Mouse (Mus musculus): ENCODE measurements around the gene Trmt1. TPM values are rescaled to one million over a fixed set of nuclear protein-coding genes. Genes with fewer than 3 reads are reported as not detected.
A peak's percentile ranks its signal among the peaks of the same experiment; 100 is the strongest.

Trmt1 gene
- total and polyA plus RNA-seq, 2 experiments from 2014 or later = 67.5 to 94.8 TPM

DNA sequence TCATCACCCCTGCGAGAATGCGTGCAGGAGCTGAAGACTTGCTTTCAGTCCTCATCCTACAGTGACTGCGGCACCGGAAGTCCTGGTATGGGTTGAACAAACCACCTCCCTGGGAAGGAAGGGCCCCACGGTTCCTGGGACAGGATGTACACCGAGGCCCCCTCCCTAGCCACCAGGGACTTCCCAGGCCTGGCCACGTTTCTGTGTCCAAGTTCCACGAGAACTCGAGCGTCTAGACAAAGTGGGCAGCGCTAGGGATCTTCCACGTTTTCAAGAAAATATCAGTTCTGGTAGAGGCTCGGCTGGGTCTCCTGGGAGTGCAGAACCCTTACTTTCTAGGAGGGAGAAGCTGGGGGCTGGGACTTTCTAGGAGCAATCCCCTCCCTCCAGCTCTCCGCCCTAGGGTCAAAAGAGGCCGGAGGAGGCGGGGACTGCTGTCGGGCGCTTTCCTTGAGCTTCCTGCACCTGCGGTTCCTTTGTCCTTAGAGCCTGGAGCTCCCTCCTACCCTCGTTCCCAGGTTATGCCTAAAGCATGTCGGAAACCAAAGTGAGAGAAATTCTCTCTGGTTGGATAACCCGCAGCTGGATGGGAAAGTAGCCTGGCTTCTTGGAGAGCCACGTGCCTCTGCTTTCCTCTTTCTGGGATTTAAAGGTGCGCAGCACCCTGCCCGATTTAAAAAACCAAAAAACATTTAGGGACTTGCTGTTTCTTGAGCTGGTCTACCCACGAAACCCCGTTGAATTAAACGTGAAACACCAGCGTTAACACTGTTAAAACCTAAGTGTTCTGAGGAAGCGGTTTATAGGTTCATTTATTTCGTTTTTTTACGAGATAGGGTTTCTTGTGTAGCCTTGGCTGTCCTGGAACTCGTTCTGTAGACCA is 25.9 kb upstream of the Trmt1 start:
- no peaks in the 10 kb centered on the region for H3K36me3 ChIP-seq (ENCODE audit: insufficient read depth)
- peak; percentile 16 for DNase-seq
- no peak overlapping the region for H3K27ac ChIP-seq (ENCODE audit: low read depth, low read length)
- WGBS = 8% methylated on average over 33 of the region's 33 CpGs
- no peak for TF ChIP-seq CTCF (IDR thresholded peaks at IDR 0.05; ENCODE audit: low read depth)
- H3K4me2 ChIP-seq (ENCODE audit: low read depth) = peak overlapping the region; percentile 62
- H3K4me1 ChIP-seq (ENCODE audit: insufficient read depth) = peaks cover 7% of the 10 kb centered on the region
- no peaks in the 10 kb centered on the region for H3K9me3 ChIP-seq (ENCODE audit: low read length)
- H3K9ac ChIP-seq = peak overlapping the region; percentile 11; the same call in 1 of the 2 replicates
- no peak for ATAC-seq
- H3K27me3 ChIP-seq (ENCODE audit: insufficient read depth, low read length) = no peaks in the 10 kb centered on the region
- H3K4me3 ChIP-seq (ENCODE audit: low read depth, low read length) = peak overlapping the region; percentile 57

DNA sequence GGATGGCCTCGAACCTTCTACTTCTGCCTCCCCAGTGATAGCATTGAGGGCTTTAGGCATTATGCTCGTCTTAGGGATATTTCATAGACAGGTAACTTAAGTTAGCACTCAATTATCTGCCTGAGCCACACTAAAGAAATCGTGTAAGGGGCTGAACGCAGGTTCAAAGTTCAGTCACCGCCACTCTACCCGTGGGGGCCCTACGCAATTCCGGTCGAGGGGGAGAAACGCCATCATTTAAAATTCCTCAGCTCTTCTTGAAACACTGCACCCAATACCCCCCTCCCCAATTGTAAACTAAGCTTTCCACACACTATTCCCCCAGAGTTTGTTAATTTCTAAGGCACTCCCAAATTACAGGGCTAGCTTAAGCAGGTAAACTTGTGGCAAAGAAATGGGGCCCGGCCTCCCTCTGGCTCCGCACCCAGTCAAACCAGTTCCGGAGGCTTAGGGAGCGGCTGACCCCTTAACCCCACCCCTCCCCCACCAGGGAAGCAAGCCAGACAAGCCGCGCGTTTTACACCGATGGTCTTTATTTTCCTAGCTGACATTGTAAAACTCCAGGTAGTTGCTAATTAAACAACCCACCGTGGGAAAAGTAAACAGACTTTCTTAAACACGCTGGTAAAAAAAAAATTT is 25.2 kb upstream of the Trmt1 start:
- ATAC-seq (no peak), DNase-seq (no peak)
- H3K4me3 ChIP-seq (ENCODE audit: low read depth, low read length) = peak overlapping the region; percentile 57
- H3K9ac ChIP-seq = peak overlapping the region; percentile 46
- no peaks in the 10 kb centered on the region for H3K27me3 ChIP-seq (ENCODE audit: insufficient read depth, low read length)
- 5% methylated on average over 20 of the region's 20 CpGs for WGBS
- H3K4me2 ChIP-seq (ENCODE audit: low read depth) = peak overlapping the region; percentile 62
- peaks cover 7% of the 10 kb centered on the region for H3K4me1 ChIP-seq (ENCODE audit: insufficient read depth)
- TF ChIP-seq CTCF (IDR thresholded peaks at IDR 0.05; ENCODE audit: low read depth) = no peak
- H3K27ac ChIP-seq (ENCODE audit: low read depth, low read length) = no peak overlapping the region
- H3K9me3 ChIP-seq (ENCODE audit: low read length) = no peaks in the 10 kb centered on the region
- no peaks in the 10 kb centered on the region for H3K36me3 ChIP-seq (ENCODE audit: insufficient read depth)

DNA sequence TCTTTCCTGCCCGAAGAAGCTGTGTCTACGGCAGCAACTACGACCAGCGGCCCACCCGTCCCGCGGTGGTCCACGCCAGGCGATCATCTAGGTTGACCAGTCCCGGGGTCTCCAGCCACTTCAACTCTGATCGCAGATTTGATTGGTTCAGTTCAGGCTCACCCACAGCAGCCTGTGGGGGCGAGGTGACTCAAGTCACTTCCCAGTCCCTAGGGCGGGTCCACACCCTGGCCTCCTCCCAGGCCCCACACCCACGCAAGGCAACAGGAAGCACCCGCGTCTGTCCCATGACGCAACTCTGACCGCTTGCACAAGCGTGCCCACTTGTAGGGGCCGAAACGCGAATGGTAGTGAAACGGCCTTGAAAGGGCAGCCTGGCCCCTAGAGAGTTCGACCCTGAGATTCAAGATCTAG is 24.6 kb upstream of the Trmt1 start:
- Histone ChIP-seq H3K9ac (peak overlapping the region; percentile 46), H3K4me2 (ENCODE audit: low read depth) (peak overlapping the region; percentile 62), H3K4me3 (ENCODE audit: low read depth, low read length) (peak overlapping the region; percentile 57), H3K4me1 (ENCODE audit: insufficient read depth) (peaks cover 7% of the 10 kb centered on the region), H3K27ac (ENCODE audit: low read depth, low read length) (peak overlapping the region; percentile 67; the same call in 1 of the 2 replicates), H3K36me3 (ENCODE audit: insufficient read depth) (no peaks in the 10 kb centered on the region), H3K27me3 (ENCODE audit: insufficient read depth, low read length) (no peaks in the 10 kb centered on the region), H3K9me3 (ENCODE audit: low read length) (no peaks in the 10 kb centered on the region)
- ATAC-seq (no peak), DNase-seq (peak; percentile 22)
- 2% methylated on average over 24 of the region's 24 CpGs for WGBS
- TF ChIP-seq CTCF (IDR thresholded peaks at IDR 0.05; ENCODE audit: low read depth) = no peak

- peak; percentile 10 for ATAC-seq
- Histone ChIP-seq H3K9ac (peak overlapping the region; percentile 46), H3K9me3 (ENCODE audit: low read length) (no peaks in the 10 kb centered on the region), H3K27ac (ENCODE audit: low read depth, low read length) (peak overlapping the region; percentile 67), H3K4me2 (ENCODE audit: low read depth) (peak overlapping the region; percentile 62), H3K27me3 (ENCODE audit: insufficient read depth, low read length) (no peaks in the 10 kb centered on the region), H3K4me3 (ENCODE audit: low read depth, low read length) (peak overlapping the region; percentile 57), H3K36me3 (ENCODE audit: insufficient read depth) (no peaks in the 10 kb centered on the region), H3K4me1 (ENCODE audit: insufficient read depth) (peaks cover 7% of the 10 kb centered on the region)
- no peak for TF ChIP-seq CTCF (IDR thresholded peaks at IDR 0.05; ENCODE audit: low read depth)
- 3% methylated on average over 61 of the region's 61 CpGs for WGBS
- no peak for DNase-seq
Measured at GRCm38 (mm10) chr8:84661961-84662571, 24.0 kb upstream of the Trmt1 start.

DNA sequence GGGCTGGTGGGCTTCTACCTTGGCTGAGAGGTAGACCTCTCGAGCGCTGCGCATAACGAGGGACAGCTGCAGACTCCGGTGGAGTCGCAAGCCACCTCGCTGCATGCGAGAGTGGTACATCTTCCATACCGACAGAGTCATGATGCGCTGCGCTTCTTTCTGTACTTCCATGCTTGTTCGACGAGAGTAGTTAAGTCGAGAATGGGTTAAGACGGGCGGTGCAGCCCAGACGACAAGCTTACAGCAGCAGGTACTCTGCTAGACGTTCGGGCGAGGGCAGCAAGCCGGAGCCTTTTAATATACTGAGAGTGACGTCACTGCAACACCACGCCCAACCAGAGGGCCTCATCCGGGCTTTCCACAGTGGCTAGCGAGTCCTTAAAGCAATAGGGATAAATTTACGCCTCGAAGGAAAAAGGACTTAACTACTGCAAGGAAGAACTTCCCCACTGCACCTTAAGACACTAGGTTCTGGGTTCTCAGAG is 23.5 kb upstream of the Trmt1 start, which contains the start of gene Ier2:
Gene Ier2, minus strand, starts transcription at position 272 of the 485 bp plus-strand sequence.
- peak within 1 kb of the TSS; percentile 46 for H3K9ac ChIP-seq
- peak within 1 kb of the TSS; percentile 57 for H3K4me3 ChIP-seq (ENCODE audit: low read depth, low read length)
- peak within 1 kb of the TSS; percentile 72 for H3K27ac ChIP-seq (ENCODE audit: low read depth, low read length)
- TF ChIP-seq CTCF (IDR thresholded peaks at IDR 0.05; ENCODE audit: low read depth) = peak; percentile 27
- H3K4me2 ChIP-seq (ENCODE audit: low read depth) = peak within 1 kb of the TSS; percentile 62
- 2% methylated on average over 27 of the region's 27 CpGs for WGBS
- DNase-seq (peak; percentile 95), ATAC-seq (peak; percentile 77)
- no peaks in the 10 kb centered on the region for H3K9me3 ChIP-seq (ENCODE audit: low read length)
- H3K36me3 ChIP-seq (ENCODE audit: insufficient read depth) = no peaks in the 10 kb centered on the region
- H3K27me3 ChIP-seq (ENCODE audit: insufficient read depth, low read length) = no peaks in the 10 kb centered on the region
- peaks cover 7% of the 10 kb centered on the region for H3K4me1 ChIP-seq (ENCODE audit: insufficient read depth)

GRCm38 (mm10) chr8:84663483-84664327 is 22.4 kb upstream of the Trmt1 start:
- Histone ChIP-seq H3K9ac (peak overlapping the region; percentile 56), H3K4me2 (ENCODE audit: low read depth) (peak overlapping the region; percentile 62), H3K27me3 (ENCODE audit: insufficient read depth, low read length) (no peaks in the 10 kb centered on the region), H3K4me3 (ENCODE audit: low read depth, low read length) (peak overlapping the region; percentile 48), H3K36me3 (ENCODE audit: insufficient read depth) (peaks cover 4% of the 10 kb centered on the region; the same call in 1 of the 2 replicates), H3K27ac (ENCODE audit: low read depth, low read length) (peak overlapping the region; percentile 72), H3K9me3 (ENCODE audit: low read length) (no peaks in the 10 kb centered on the region), H3K4me1 (ENCODE audit: insufficient read depth) (peaks cover 7% of the 10 kb centered on the region)
- WGBS = 3% methylated on average over 43 of the region's 43 CpGs
- ATAC-seq (peak; percentile 72), DNase-seq (peak; percentile 97)
- TF ChIP-seq CTCF (IDR thresholded peaks at IDR 0.05; ENCODE audit: low read depth) = no peak

All from forebrain, postnatal 0 days (tissue).